Mouse (Mus musculus): ENCODE data around the gene Nfyc. TPM values are rescaled to one million over a fixed set of nuclear protein-coding genes. Genes with fewer than 3 reads are reported as not detected.

Nfyc gene
- polyA plus RNA-seq, 1 experiment from 2014 or later: 106 TPM

DNA sequence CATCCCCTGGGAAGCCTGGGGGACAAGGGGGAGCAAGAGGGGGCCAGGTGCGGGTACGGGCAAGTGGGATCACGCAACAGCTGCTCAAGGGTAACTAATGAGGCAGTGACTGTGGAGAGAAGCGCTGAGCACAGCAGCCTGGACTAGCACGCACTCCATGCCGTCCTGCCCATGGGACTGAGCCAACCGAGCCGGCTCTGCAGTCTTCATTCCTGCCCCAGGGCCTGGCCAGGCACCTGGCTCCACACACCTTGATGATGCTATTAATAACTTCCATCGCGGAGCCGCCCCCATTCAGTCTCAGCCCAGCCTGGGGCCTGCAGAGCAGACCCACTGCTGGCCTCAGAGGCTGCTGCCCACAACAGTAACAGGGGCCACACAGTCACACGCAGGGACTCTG is 119.1 kb downstream of the Nfyc start:
- ATAC-seq (ENCODE audit: insufficient number of reproducible peaks, insufficient read depth, low FRiP score, low TSS enrichment, low read depth): no peak
- Histone ChIP-seq H3K4me1 (peaks cover 16% of the 10 kb centered on the region), H3K27ac (no peak overlapping the region), H3K4me2 (no peak overlapping the region), H3K27me3 (peaks cover under 1% of the 10 kb centered on the region; the same call in 1 of the 2 replicates), H3K9me3 (no peaks in the 10 kb centered on the region), H3K9ac (no peak overlapping the region), H3K36me3 (no peaks in the 10 kb centered on the region), H3K4me3 (no peak overlapping the region)
- 66% methylated on average over 12 of the region's 12 CpGs for WGBS

MicroRNAs within 50 kb of the gene (microRNA counts, 519-probe panel; counts per million panel counts)
- microRNA mmu-miR-30e: 2,386 counts per million, percentile 58 among the panel's probes with 10 or more counts

Small RNAs within 50 kb of the gene (microRNA-seq; reads per million reads assigned to microRNA genes)
- gene Gm23936: not detected
- 71.0 reads per million, percentile 49 among the genes with 10 or more reads in this experiment for gene Mir30c-1
- gene Mir30e: not detected
- not detected for gene Mir30f

Other genes starting within 250 kb of the Nfyc start
- gene Gm8439, start 242.8 kb downstream of the Nfyc start, polyA plus RNA-seq (2015; fragmentation: Nextera tagmentation; extraction: Ambion mirVana): not detected in 2 replicates
- 1.3 and 2.7 TPM in 2 replicates for gene Cited4, start 165.0 kb downstream of the Nfyc start, polyA plus RNA-seq (2015; fragmentation: Nextera tagmentation; extraction: Ambion mirVana)
- gene Kcnq4, start 83.0 kb downstream of the Nfyc start, polyA plus RNA-seq (2015; fragmentation: Nextera tagmentation; extraction: Ambion mirVana): 7.2 and 7.8 TPM in 2 replicates
- gene Rims3, start 23.2 kb upstream of the Nfyc start, polyA plus RNA-seq (2015; fragmentation: Nextera tagmentation; extraction: Ambion mirVana): 0.87 and 1.2 TPM in 2 replicates
- 33.9 and 35.7 TPM in 2 replicates for gene Exo5, start 93.4 kb upstream of the Nfyc start, polyA plus RNA-seq (2015; fragmentation: Nextera tagmentation; extraction: Ambion mirVana)
- gene Zfp69, start 120.1 kb upstream of the Nfyc start, polyA plus RNA-seq (2015; fragmentation: Nextera tagmentation; extraction: Ambion mirVana): 10.0 and 10.9 TPM in 2 replicates
- gene Smap2, start 185.7 kb upstream of the Nfyc start, polyA plus RNA-seq (2015; fragmentation: Nextera tagmentation; extraction: Ambion mirVana): 13.7 and 13.9 TPM in 2 replicates
- 56.1 and 57.5 TPM in 2 replicates for gene Col9a2, start 207.8 kb upstream of the Nfyc start, polyA plus RNA-seq (2015; fragmentation: Nextera tagmentation; extraction: Ambion mirVana)